In the genomic region with DNA sequence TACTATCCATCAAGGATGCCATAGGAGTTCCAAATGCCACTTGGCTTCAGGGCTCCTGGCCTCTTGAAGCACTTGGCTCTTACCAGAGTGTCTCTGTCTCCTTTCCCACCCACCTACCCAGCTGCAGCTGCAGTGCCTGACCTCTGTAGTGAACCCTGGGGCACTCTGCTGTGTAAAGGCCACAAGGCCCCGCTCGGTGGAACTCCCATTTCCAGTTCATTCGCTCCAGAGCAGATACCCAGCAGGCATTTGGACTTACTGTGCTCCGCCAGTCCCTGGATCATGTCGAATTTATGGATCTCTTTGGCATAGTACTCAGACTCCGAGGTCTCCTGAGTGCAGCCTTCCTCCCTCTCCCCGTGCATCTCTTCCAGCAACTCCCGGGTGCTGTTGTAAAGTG, we compare ENCODE assay signal across 7 mouse cellular contexts. TPM values are rescaled to one million over a fixed set of nuclear protein-coding genes. Genes with fewer than 3 reads are reported as not detected.
DNase-seq lines count a peak whose midpoint lies in the region; ATAC-seq lines count a peak whose summit lies in the region.

No protein-coding gene starts in this region.

- no peak for ATAC-seq in intestine, embryonic 16.5 days
- ATAC-seq in neural tube, embryonic 15.5 days (ENCODE audit: low FRiP score) = no peak
- ATAC-seq in frontal cortex, adult (ENCODE audit: low TSS enrichment) = no peak

- H3K4me3 ChIP-seq in intestine, embryonic 16.5 days (ENCODE audit: low read length) = peak overlapping the region; percentile 60
- peak overlapping the region; percentile 56 for H3K4me3 ChIP-seq in neural tube, embryonic 15.5 days (replicated peaks)

- no peaks in the 10 kb centered on the region for H3K36me3 ChIP-seq in intestine, embryonic 16.5 days (ENCODE audit: control insufficient read depth, insufficient read depth, low read length)
- no peaks in the 10 kb centered on the region for H3K36me3 ChIP-seq in neural tube, embryonic 15.5 days

- peak overlapping the region; percentile 95 for H3K27ac ChIP-seq in intestine, embryonic 16.5 days (ENCODE audit: low read length)
- no peak overlapping the region for H3K27ac ChIP-seq in neural tube, embryonic 15.5 days (replicated peaks)

- peaks cover 14% of the 10 kb centered on the region for H3K4me1 ChIP-seq in intestine, embryonic 16.5 days (ENCODE audit: control insufficient read depth, insufficient read depth, low read length)
- H3K4me1 ChIP-seq in neural tube, embryonic 15.5 days = peaks cover 39% of the 10 kb centered on the region

- H3K9me3 ChIP-seq in intestine, embryonic 16.5 days (ENCODE audit: control insufficient read depth, low read length) = no peaks in the 10 kb centered on the region
- no peaks in the 10 kb centered on the region for H3K9me3 ChIP-seq in neural tube, embryonic 15.5 days (replicated peaks)

- peak overlapping the region; percentile 89 for H3K4me2 ChIP-seq in intestine, embryonic 16.5 days (ENCODE audit: low read depth, low read length)
- peak overlapping the region; percentile 99 for H3K4me2 ChIP-seq in neural tube, embryonic 15.5 days

- peak; percentile 20 to 22 for DNase-seq in right cerebral cortex, adult 2 months (ENCODE audit: low spot score in 2 of 2)
- no peak for DNase-seq in right cerebral cortex, postnatal 10 days (ENCODE audit: low spot score in 2 of 2)
- DNase-seq in fat pad, adult 2 months (ENCODE audit: extremely low read depth, low read depth, low spot score) = peak; percentile 94
- no peak for DNase-seq in spleen, adult 18-20 months

- H3K27me3 ChIP-seq in intestine, embryonic 16.5 days (replicated peaks; ENCODE audit: control insufficient read depth, insufficient read depth, low read length) = no peaks in the 10 kb centered on the region
- peaks cover 8% of the 10 kb centered on the region for H3K27me3 ChIP-seq in neural tube, embryonic 15.5 days (replicated peaks)

- H3K9ac ChIP-seq in intestine, embryonic 16.5 days (ENCODE audit: low read depth, low read length) = peak overlapping the region; percentile 66
- peak overlapping the region; percentile 70 for H3K9ac ChIP-seq in neural tube, embryonic 15.5 days (replicated peaks)

- 31% methylated on average over 8 of the region's 8 CpGs for WGBS in intestine, embryonic 16.5 days
- 14% methylated on average over 8 of the region's 8 CpGs for WGBS in neural tube, embryonic 15.5 days

RNA-seq across cellular contexts. Expression of gene Tgfb3, which starts 1.5 kb away (rescaled TPM):
- 19.0 and 20.6 TPM in 2 replicates for polyA plus RNA-seq in intestine, embryonic 16.5 days (2015; fragmentation: Nextera tagmentation; extraction: Ambion mirVana)
- 5.8 and 9.8 TPM in 2 replicates for polyA plus RNA-seq in neural tube, embryonic 15.5 days (2015; fragmentation: Nextera tagmentation; extraction: Ambion mirVana)

RNA-seq across cellular contexts. Expression of gene Ift43, which starts 5.0 kb away (rescaled TPM):
- 65.0 and 66.7 TPM in 2 replicates for polyA plus RNA-seq in intestine, embryonic 16.5 days (2015; fragmentation: Nextera tagmentation; extraction: Ambion mirVana)
- 35.2 and 40.1 TPM in 2 replicates for polyA plus RNA-seq in neural tube, embryonic 15.5 days (2015; fragmentation: Nextera tagmentation; extraction: Ambion mirVana)

Comparison
In these comparisons a context has a peak if more than half of its experiments do, and no peak if none do; other contexts are left out.
1. DNase-seq: peak in right cerebral cortex, adult 2 months (2 of 2) and fat pad, adult 2 months (single experiment); none in right cerebral cortex, postnatal 10 days (0 of 2) and spleen, adult 18-20 months (0 of 2).